Mouse (Mus musculus) spleen, postnatal 14 days (tissue): ENCODE measurements around the gene Heatr6.

Experiments
- DNase-seq, 2 experiments: peaks; one replicate each; pipeline ENCODE4 v3.0.0; 2021 to 2022; ENCODE audit warnings: low spot score in 2 of 2

Heatr6 gene

DNA sequence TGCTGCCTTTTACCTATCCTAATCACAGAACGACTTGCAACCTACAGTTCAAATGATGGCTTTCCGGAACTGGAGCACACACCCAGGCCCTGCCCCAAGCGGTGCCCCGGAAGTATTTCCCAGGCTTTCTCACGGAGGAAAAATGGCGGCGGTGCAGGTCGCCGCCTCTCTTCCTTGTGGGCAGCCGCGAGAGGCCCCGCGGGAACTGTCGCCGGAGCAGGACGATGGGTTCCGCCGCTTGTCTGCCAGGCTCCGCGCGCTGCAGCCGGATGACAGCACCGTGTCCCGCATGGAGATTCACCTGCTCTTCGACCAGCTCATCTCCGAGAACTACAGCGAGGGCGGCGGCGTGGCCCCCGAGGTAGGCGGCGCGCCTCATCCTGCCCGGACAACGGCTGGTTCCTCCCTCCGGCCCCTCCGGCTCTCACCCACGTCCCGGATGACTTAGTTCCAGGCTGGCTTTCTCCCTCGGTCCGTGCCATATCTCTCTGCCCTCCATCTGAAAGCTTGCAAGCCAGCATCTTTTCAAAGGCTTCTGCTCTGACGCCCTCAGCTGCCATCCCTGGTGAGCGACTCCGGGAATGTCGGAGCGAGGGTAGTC, at the start of gene Heatr6:
Gene Heatr6 (plus strand): TSS at position 116 of the 601 bp plus-strand sequence.
- DNase-seq: peak; percentile 67 to 79

DNA sequence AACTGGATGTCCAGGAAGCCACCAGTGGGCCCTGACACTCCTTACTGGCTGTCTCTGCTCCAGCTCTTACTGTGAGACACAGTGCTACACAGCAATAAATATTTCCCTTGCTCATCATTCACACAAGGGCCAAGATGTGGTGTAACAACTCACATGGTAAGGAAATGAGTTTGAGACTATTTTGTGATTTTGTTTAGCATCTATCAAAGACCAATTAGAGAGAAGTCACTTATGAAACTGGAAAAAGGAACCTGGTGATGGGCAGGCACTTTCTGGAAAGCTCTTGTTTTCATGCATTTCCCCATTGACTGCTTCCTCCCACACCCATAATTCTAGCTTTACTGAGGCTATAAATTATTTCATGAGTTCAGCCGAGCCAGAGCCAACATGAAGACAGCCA, 49.8 kb upstream of the Heatr6 start, which contains the start of gene Wfdc17:
Gene Wfdc17 (plus strand): TSS at position 287 of the 400 bp plus-strand sequence.
- no peak for DNase-seq

DNA sequence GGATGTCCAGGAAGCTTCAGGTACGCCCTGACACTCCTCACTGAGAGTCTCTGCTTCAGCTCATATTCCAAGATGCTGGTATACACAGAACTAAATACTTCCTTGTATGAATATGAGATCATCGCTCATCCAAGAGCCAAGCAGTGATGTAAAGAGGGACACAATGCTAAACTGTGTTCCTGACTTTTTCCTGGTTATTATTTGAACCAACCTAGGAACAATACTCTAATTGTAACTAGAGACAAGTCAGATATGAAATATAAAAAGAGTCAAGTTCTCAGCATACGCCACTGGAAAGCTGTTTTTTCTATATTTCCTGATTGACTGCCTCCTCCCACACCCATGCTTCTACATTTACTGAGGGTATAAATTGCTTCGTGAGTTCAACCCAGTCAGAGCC, 44.8 kb upstream of the Heatr6 start, which contains the start of gene Wfdc18:
Gene Wfdc18 (plus strand): TSS at position 301 of the 400 bp plus-strand sequence.
- no peak for DNase-seq

GRCm38 (mm10) chr11:83709683-83710082, 43.8 kb upstream of the Heatr6 start:
- DNase-seq: no peak

GRCm38 (mm10) chr11:83712671-83713070, 40.8 kb upstream of the Heatr6 start:
- no peak for DNase-seq

- DNase-seq: no peak
Observed at GRCm38 (mm10) chr11:83713925-83714324, 39.6 kb upstream of the Heatr6 start.

GRCm38 (mm10) chr11:83717042-83717665, 36.3 kb upstream of the Heatr6 start:
- DNase-seq: no peak

- no peak for DNase-seq
Observed at GRCm38 (mm10) chr11:83720766-83721165, 32.7 kb upstream of the Heatr6 start.

GRCm38 (mm10) chr11:83728757-83729432, 24.6 kb upstream of the Heatr6 start:
- no peak for DNase-seq

DNA sequence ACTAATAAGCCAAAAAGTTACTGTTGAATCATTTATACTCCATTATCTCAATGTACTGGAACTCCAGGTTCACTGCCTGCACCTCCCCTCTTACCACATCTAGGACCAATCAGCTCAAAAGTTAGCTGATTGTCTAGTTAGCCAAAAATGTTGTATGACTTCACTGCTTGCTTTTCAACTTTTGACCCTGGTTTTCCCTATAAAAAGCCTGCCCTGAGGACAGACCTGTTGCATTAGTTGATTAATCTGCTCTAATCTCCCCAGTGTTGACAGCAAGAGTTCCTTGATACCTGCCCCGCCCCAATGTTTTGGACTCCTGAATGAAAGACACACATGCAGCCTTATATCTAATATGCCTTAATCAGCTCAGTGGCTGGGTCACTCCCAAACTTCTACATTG, 22.4 kb upstream of the Heatr6 start:
- no peak for DNase-seq

GRCm38 (mm10) chr11:83733071-83733640, 20.3 kb upstream of the Heatr6 start:
- DNase-seq: no peak

GRCm38 (mm10) chr11:83734215-83734614, 19.3 kb upstream of the Heatr6 start:
- no peak for DNase-seq

GRCm38 (mm10) chr11:83735881-83736280, 17.6 kb upstream of the Heatr6 start:
- no peak for DNase-seq

- no peak for DNase-seq
Observed at GRCm38 (mm10) chr11:83737109-83737558, 16.4 kb upstream of the Heatr6 start.

DNA sequence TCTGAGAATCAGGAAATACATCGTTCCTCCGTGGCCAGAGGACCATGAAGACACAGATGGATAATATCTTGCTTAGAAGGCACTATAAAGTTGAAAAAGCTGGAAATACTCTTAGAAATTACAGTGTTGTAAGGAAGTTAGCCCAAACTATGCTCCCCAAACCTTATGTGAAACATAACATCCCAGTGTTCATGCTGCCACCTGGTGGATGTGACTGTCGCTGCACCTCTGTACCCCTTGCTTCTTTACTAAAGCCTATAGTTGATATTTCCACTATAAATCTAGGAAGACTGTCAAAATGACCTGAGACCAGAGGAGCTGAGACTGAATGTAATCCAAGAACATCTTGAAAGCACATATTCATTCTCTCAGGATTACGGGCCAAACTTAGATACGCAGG, 14.3 kb upstream of the Heatr6 start:
- DNase-seq: peak; percentile 51 to 70

DNA sequence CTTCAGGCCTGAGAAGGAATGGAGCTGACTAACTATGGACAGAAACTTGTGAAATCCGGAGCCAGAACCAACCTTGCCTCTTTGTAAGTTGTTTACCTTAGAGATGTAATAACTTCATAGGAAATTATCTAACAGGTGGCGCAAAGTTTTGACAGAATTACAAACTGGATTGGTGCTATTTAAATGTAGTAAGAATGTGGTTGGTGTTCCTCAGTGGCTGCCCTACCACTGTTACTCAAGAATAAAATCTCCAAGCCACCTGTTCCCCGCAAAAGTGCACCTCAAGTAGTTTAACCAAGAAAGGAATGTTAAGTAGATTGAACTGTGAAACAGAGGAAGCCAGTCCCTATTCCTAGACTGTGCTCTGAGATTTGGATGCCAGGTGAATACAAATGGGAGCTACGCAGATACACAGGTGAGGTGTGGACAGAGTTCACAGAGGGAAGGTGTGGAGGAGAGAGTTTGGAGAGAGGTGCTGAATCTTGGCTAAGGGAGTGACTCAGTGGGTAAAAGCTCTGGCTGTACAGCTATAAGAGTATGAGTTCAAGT, 13.0 kb upstream of the Heatr6 start:
- no peak for DNase-seq

DNA sequence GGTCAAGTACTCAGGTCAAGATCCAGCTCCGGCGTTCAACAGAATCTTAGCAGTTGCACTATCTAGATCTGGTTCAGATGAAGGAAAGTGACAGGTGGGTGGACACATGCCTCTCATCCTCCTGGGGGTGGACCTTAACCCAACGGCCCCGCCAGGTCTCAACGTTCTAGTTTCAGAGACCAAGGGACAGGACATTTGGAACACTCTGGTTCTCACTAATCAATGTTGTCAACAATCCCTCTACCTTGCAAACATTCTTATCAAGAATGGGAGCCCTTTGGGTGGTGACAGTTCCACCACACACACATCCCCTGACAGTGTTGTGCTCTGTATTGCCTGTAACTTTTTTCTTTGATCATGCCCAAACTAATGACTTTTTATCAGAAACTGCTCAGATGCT, 11.7 kb upstream of the Heatr6 start:
- DNase-seq: no peak

DNA sequence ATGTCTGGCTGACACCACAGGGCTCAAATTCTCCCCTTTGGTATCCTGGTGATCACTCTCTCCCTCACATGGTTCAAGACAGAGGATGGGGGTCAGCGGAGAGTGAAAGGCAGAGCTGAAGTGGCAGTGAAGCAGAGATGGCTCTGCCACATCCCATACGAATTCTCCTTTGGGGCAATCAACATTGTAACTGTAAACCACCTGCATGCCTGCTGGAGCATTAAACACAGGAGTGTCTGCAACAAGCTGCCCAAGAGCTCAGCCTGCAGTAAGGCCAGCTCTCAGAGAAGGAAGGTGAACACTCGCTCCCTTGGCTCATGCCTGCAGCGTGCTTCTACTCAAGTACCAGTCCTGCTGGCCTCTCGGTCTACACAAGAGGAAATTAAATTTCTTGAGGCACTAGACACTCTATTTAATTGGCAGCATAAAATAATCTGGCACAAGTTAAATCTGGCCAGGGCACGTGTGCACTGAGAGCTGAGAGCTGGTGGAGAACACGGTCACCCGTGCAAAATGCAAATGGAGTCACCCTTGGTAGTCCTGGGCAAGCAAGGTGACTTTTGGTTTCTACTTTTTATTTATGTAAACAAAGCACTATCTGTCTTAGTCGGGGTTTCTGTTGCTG, 10.7 kb upstream of the Heatr6 start:
- DNase-seq: no peak

- DNase-seq: no peak
Observed at GRCm38 (mm10) chr11:83743525-83743924, 10.0 kb upstream of the Heatr6 start.

DNA sequence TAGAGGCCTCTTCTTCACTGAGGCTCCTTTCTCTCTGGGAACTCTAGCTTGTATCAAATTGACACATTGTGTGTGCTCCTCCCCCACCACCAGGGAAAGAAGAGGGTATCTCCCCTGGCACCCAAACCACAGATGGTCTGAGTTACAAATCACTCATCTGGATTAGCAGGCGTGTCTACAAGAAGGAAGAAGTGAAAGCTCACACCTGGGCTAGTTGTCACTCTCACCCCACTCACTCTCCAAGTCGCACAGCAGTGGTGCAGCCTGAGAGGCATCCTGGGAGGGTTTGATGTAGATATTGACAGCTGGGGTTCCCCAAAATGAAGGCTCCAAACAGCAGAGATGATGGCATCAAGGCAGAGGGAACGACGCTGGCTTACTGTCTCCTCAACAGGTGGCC, 7.3 kb upstream of the Heatr6 start:
- DNase-seq: peak; percentile 21 to 52

DNA sequence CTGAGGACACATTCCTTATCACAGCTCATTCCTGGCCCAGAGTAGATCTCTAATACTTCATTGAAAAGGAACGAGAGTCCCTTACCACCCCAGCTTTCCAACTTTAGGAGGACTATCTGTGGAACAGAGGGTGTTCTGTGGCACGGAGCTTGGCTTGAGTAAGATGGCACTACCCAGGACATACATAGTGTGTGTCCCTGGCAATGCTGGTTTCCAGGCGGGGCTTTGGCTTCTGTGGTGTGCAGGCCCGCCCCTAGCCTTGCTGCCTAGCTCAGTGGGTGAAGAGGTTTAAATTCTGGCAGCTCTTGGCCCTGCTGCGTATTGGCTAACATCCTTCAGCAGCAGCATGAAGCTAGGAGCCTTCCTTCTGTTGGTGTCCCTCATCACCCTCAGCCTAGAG, 6.8 kb upstream of the Heatr6 start, which contains the start of gene Wfdc21:
Gene Wfdc21 (plus strand): TSS at position 260 of the 400 bp plus-strand sequence.
- DNase-seq: no peak
